Mouse (Mus musculus) forebrain, postnatal 0 days (tissue): ENCODE measurements at regions not wholly inside any gene's neighbourhood (a gene's known extent, or its start where the extent isn't known, plus 50 kb on each side); places are given as distances from the start of the nearest gene placed in this dataset.
A peak's percentile ranks its signal among the peaks of the same experiment; 100 is the strongest.

ENCODE experiments used
- ATAC-seq: fragments of 200-750 bp; cut with Nextera tagmentation; 2 replicates; pipeline ENCODE4 v1.8.0; 2017; ENCODE audit warnings: mild to moderate bottlenecking, moderate library complexity
- DNase-seq: peaks from one replicate; pipeline ENCODE4 v3.0.0-alpha.2; 2015
- H3K27ac ChIP-seq: fragments of 300-500 bp; sonication (generic); 2 replicates; pipeline ENCODE4 v1.5.1; 2014; ENCODE audit warnings: low read depth, mild to moderate bottlenecking, antibody characterized with exemption, low read length, moderate library complexity, mixed read lengths
- H3K27me3 ChIP-seq: fragments of 300-500 bp; sonication (generic); 2 replicates; pipeline ENCODE4 v1.6.1; 2014; ENCODE audit warnings: mild to moderate bottlenecking, low read length, mixed read lengths; ENCODE audit not compliant: insufficient read depth
- H3K36me3 ChIP-seq: fragments of 300-500 bp; sonication (generic); 2 replicates; pipeline ENCODE4 v1.6.1; 2014; ENCODE audit warnings: mild to moderate bottlenecking, moderate library complexity; ENCODE audit not compliant: insufficient read depth
- H3K4me1 ChIP-seq: fragments of 300-500 bp; sonication (generic); 2 replicates; pipeline ENCODE4 v1.6.1; 2014; ENCODE audit warnings: antibody characterized with exemption; ENCODE audit not compliant: insufficient read depth
- H3K4me2 ChIP-seq: fragments of 300-500 bp; sonication (generic); 2 replicates; pipeline ENCODE4 v1.6.1; 2014; ENCODE audit warnings: low read depth, mild to moderate bottlenecking, moderate library complexity
- H3K4me3 ChIP-seq: fragments of 300-500 bp; sonication (generic); 2 replicates; pipeline ENCODE4 v1.5.1; 2014; ENCODE audit warnings: low read depth, low read length, mixed read lengths
- H3K9ac ChIP-seq: fragments of 300-500 bp; sonication (generic); 2 replicates; pipeline ENCODE4 v1.6.1; 2014; ENCODE audit warnings: mild to moderate bottlenecking
- H3K9me3 ChIP-seq: fragments of 300-500 bp; sonication (generic); 2 replicates; pipeline ENCODE4 v1.6.1; 2016; ENCODE audit warnings: low read length
- CTCF ChIP-seq: sonication (generic); IDR thresholded peaks from 2 replicates; pipeline ENCODE4 v1.5.1; 2016; ENCODE audit warnings: antibody characterized with exemption, control low read depth, low read depth
- whole genome bisulfite sequencing: fragments of 180-500 bp; shearing (Covaris S2); extraction: QIAGEN DNeasy Blood & Tissue Kit; methylation state at CpG from one replicate; pipeline ENCODE4 v1.1.7; 2014; 5-methylcytosine and 5-hydroxymethylcytosine counted together

DNA sequence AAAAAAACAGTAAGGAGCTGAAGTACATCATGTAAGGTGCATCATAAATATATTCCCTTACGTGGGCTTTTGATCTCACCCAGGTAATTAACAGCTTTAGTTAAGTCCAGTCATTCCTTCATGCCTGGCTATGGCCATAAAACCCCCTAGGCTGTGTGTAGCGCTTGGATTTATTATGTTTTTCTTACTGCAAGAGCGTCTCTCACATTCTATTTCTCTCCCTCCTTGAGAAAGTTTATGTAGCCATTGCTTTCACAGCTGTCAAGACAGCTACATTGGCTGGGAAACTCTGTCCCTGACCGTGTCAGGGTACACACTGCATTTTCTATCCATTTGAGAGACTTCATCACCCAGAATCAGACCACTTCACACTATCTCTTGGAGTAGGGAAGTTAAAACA is 394.3 kb upstream of the Clint1 start:
- no peak overlapping the region for H3K4me2 ChIP-seq
- TF ChIP-seq CTCF, result no peak
- H3K9me3 ChIP-seq, result no peaks in the 10 kb centered on the region
- H3K36me3 ChIP-seq, result no peaks in the 10 kb centered on the region
- no peak overlapping the region for H3K27ac ChIP-seq
- no peaks in the 10 kb centered on the region for H3K27me3 ChIP-seq
- WGBS, result 83% methylated on average over 4 of the region's 4 CpGs
- H3K4me1 ChIP-seq, result no peaks in the 10 kb centered on the region
- DNase-seq (no peak), ATAC-seq (no peak)
- H3K4me3 ChIP-seq, result no peak overlapping the region
- H3K9ac ChIP-seq, result no peak overlapping the region

- Histone ChIP-seq H3K4me3 (no peak overlapping the region), H3K9ac (no peak overlapping the region)
- no peak for TF ChIP-seq CTCF
These were observed 391.7 kb upstream of the Clint1 start for GRCm38 (mm10) chr11:45460000-45460792.

DNA sequence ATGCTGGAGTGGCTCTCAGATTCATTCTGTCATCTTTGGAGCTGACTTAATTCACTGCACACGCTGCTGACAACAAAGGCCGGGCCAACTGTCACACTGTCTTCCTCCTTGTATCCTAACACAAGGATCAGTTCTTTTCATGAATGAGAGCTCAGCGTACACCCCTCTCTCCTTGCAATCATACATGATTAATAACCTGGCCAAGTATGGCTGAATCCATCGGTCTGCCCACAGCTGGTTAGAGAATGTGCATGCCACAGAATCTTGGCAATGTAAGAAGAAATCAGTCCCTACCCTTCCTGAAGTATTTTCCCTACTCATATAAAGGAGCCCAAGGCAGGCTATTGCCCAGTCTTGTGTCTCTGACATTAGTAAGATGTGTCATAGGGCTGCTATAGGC is 387.4 kb upstream of the Clint1 start:
- Histone ChIP-seq H3K9ac (no peak overlapping the region), H3K4me1 (no peaks in the 10 kb centered on the region), H3K9me3 (no peaks in the 10 kb centered on the region), H3K36me3 (no peaks in the 10 kb centered on the region), H3K27me3 (no peaks in the 10 kb centered on the region), H3K4me3 (no peak overlapping the region), H3K27ac (no peak overlapping the region), H3K4me2 (no peak overlapping the region)
- no peak for TF ChIP-seq CTCF
- ATAC-seq (no peak), DNase-seq (no peak)
- WGBS, result 59% methylated on average over 4 of the region's 4 CpGs

More at GRCm38 (mm10) chr11:45460000-45460792, 391.7 kb upstream of the Clint1 start:
- 82% methylated on average over 11 of the region's 11 CpGs for WGBS
- Histone ChIP-seq H3K27ac (no peak overlapping the region), H3K9me3 (no peaks in the 10 kb centered on the region), H3K4me2 (no peak overlapping the region), H3K36me3 (no peaks in the 10 kb centered on the region), H3K27me3 (no peaks in the 10 kb centered on the region), H3K4me1 (no peaks in the 10 kb centered on the region)
- ATAC-seq, result no peak
- DNase-seq, result no peak

GRCm38 (mm10) chr11:45466350-45466749 is 385.5 kb upstream of the Clint1 start:
- 54% methylated on average over 3 of the region's 3 CpGs for WGBS
- Histone ChIP-seq H3K27ac (no peak overlapping the region), H3K4me3 (no peak overlapping the region), H3K27me3 (no peaks in the 10 kb centered on the region), H3K4me2 (no peak overlapping the region), H3K36me3 (no peaks in the 10 kb centered on the region), H3K4me1 (no peaks in the 10 kb centered on the region), H3K9ac (no peak overlapping the region), H3K9me3 (no peaks in the 10 kb centered on the region)
- no peak for TF ChIP-seq CTCF
- ATAC-seq, result no peak
- DNase-seq, result no peak

- 53% methylated on average over 5 of the region's 5 CpGs for WGBS
- H3K36me3 ChIP-seq, result no peaks in the 10 kb centered on the region
- H3K4me2 ChIP-seq, result no peak overlapping the region
- ATAC-seq (peak; percentile 85), DNase-seq (peak; percentile 69)
- no peaks in the 10 kb centered on the region for H3K27me3 ChIP-seq
- TF ChIP-seq CTCF, result no peak
- no peak overlapping the region for H3K27ac ChIP-seq
- H3K4me1 ChIP-seq, result no peaks in the 10 kb centered on the region
- H3K4me3 ChIP-seq, result no peak overlapping the region
- no peaks in the 10 kb centered on the region for H3K9me3 ChIP-seq
- H3K9ac ChIP-seq, result no peak overlapping the region
These were observed 379.7 kb upstream of the Clint1 start for GRCm38 (mm10) chr11:45472171-45472570.

GRCm38 (mm10) chr11:45476917-45477316 is 374.9 kb upstream of the Clint1 start:
- no peak for TF ChIP-seq CTCF
- no peak overlapping the region for H3K9ac ChIP-seq
- 57% methylated on average over 4 of the region's 4 CpGs for WGBS
- no peaks in the 10 kb centered on the region for H3K9me3 ChIP-seq
- 0 out of 2 replicates have a peak overlapping the region, but pooled peaks have one; percentile 45 for H3K27ac ChIP-seq
- no peak overlapping the region for H3K4me3 ChIP-seq
- H3K27me3 ChIP-seq, result no peaks in the 10 kb centered on the region
- H3K4me2 ChIP-seq, result no peak overlapping the region
- DNase-seq (no peak), ATAC-seq (peak; percentile 54; the same call in 1 of the 2 replicates)
- no peaks in the 10 kb centered on the region for H3K36me3 ChIP-seq
- H3K4me1 ChIP-seq, result no peaks in the 10 kb centered on the region

GRCm38 (mm10) chr11:45485950-45486349 is 365.9 kb upstream of the Clint1 start:
- Histone ChIP-seq H3K9me3 (no peaks in the 10 kb centered on the region), H3K9ac (no peak overlapping the region), H3K4me3 (no peak overlapping the region), H3K27ac (no peak overlapping the region), H3K27me3 (no peaks in the 10 kb centered on the region), H3K4me1 (no peaks in the 10 kb centered on the region), H3K36me3 (no peaks in the 10 kb centered on the region), H3K4me2 (no peak overlapping the region)
- WGBS, result 94% methylated on average over 4 of the region's 4 CpGs
- ATAC-seq (no peak), DNase-seq (no peak)
- TF ChIP-seq CTCF, result no peak
